Mouse (Mus musculus) stomach, embryonic 15.5 days (tissue): ENCODE results near the gene Slc24a2. TPM values are rescaled to one million over a fixed set of nuclear protein-coding genes. Genes with fewer than 3 reads are reported as not detected.

Experiments
- ATAC-seq: fragments of 200-750 bp; cut with Nextera tagmentation; 2 replicates; pipeline ENCODE4 v1.8.0; 2017; ENCODE audit warnings: low read depth, moderate number of reproducible peaks, moderate TSS enrichment; ENCODE audit not compliant: insufficient read depth, low FRiP score
- H3K27ac ChIP-seq: fragments of 300-500 bp; sonication (generic); 2 replicates; pipeline ENCODE4 v1.5.1; 2015; ENCODE audit warnings: mild to moderate bottlenecking, inconsistent platforms
- H3K27me3 ChIP-seq: fragments of 300-500 bp; sonication (generic); replicated peaks from 2 replicates; pipeline ENCODE4 v1.6.1; 2015; ENCODE audit warnings: inconsistent platforms
- H3K36me3 ChIP-seq: fragments of 300-500 bp; sonication (generic); 2 replicates; pipeline ENCODE4 v1.6.1; 2015; ENCODE audit warnings: inconsistent platforms
- H3K4me1 ChIP-seq: fragments of 300-500 bp; sonication (generic); 2 replicates; pipeline ENCODE4 v1.6.1; 2015; ENCODE audit warnings: inconsistent platforms
- H3K4me2 ChIP-seq: fragments of 300-500 bp; sonication (generic); 2 replicates; pipeline ENCODE4 v1.6.1; 2015; ENCODE audit warnings: mild to moderate bottlenecking, inconsistent platforms
- H3K4me3 ChIP-seq: fragments of 300-500 bp; sonication (generic); replicated peaks from 2 replicates; pipeline ENCODE4 v1.5.1; 2015; ENCODE audit warnings: inconsistent platforms
- H3K9ac ChIP-seq: fragments of 300-500 bp; sonication (generic); 2 replicates; pipeline ENCODE4 v1.6.1; 2015; ENCODE audit warnings: inconsistent platforms
- H3K9me3 ChIP-seq: fragments of 300-500 bp; sonication (generic); 2 replicates; pipeline ENCODE4 v1.6.1; 2016; ENCODE audit warnings: inconsistent platforms
- WGBS: fragments of 180-500 bp; shearing (Covaris S2); methylation state at CpG from one replicate; pipeline ENCODE4 v1.1.7; 2015; 5-methylcytosine and 5-hydroxymethylcytosine counted together
- polyA plus RNA-seq: library from polyadenylated mRNA; unstranded; fragments of >200 nt; fragmentation: Nextera tagmentation; extraction: Ambion mirVana; gene quantifications from 2 replicates; pipeline ENCODE4 v1.2.1, GENCODE M21; 2015

Slc24a2 gene
- polyA plus RNA-seq, 1 experiment from 2014 or later, result 0.10 TPM

DNA sequence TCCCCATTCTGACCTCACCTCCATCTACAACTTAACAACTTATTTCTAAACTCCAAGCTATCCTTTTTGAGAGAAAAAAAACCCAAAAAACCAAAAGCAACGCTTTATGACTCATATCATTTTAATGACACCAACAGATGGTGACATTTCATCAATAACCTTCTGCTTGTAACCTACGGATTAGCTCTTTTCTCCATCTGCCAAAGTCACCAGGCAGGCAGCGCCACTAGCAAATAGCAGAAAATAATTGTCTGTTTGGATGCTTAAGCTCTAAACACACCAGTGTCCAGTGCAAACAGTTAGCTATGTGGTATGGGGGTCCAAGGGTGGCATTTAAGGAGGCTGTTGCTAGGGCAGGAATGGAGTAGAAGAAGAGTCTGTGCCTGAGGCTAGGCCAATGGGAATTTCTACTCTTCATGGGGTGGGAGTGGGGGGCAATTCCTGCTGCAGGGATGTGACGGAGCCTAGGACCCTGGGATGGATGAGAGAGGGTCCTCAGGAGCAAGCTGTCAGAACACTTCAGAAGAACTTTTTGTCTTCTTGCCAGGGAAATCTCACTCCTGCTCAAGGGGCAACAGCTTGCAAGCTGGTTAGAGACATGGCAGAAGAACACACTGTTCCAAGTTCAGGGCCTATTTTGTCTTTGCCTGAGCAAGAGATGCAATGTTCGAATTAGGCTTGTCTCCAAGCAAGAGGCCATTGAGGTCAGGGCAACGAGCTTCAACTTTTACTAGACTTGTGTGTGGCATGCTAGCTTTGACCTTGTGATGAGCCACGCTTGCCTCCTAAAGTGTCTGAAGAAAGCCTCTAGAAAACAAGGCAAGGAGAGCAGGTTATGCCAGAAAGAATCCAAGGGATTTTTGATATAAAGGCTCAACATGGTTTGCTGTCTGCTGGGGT, 216.3 kb downstream of the Slc24a2 start:
- no peak overlapping the region for H3K4me2 ChIP-seq
- no peak overlapping the region for H3K9ac ChIP-seq
- H3K27ac ChIP-seq, result no peak overlapping the region
- H3K4me3 ChIP-seq, result no peak overlapping the region
- no peaks in the 10 kb centered on the region for H3K4me1 ChIP-seq
- H3K36me3 ChIP-seq, result no peaks in the 10 kb centered on the region
- H3K9me3 ChIP-seq, result no peaks in the 10 kb centered on the region
- H3K27me3 ChIP-seq, result no peaks in the 10 kb centered on the region
- ATAC-seq, result no peak
- 78% methylated on average over 7 of the region's 7 CpGs for WGBS

DNA sequence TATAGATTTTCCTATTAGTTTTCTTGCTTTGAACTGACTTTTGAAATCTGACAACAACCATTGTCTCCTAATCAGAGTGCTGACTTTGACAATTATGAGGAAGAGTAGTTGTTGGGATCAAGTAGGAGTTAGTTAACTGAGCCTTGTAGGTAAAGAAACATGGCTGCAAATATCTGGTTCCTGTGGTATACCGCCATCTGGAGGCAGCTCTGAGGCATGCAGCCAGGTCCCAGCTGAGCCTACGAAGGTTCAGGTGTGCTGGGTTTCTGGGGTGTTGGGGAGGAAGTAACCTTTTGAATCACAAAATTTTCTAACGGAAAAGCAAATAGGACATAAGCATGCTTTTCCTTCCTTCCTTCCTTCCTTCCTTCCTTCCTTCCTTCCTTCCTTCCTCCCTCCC, 237.8 kb downstream of the Slc24a2 start:
- Histone ChIP-seq H3K27ac (no peak overlapping the region), H3K27me3 (no peaks in the 10 kb centered on the region), H3K9me3 (no peaks in the 10 kb centered on the region), H3K36me3 (no peaks in the 10 kb centered on the region), H3K4me1 (no peaks in the 10 kb centered on the region), H3K4me3 (no peak overlapping the region), H3K9ac (no peak overlapping the region), H3K4me2 (no peak overlapping the region)
- ATAC-seq, result no peak
- 61% methylated on average over 3 of the region's 3 CpGs for WGBS

DNA sequence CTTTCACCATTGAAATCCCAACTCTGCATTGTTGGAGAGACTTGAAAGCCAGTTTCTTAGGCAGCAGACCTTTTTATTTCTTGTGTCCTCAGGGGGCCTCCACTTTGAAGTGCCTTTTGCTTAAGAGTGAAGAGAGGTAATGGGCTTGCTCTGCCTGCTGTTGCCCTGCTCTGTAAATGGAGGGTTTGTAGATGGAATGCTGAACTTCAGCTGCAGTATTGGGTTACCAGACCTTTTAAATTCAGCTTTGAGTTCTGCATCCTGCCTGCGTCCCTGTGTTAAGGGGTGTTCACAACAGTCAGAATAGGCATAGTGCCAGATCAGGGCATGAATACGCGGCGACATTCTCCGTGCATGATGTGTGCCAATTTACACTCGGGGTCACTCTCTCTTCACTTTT, 241.0 kb downstream of the Slc24a2 start:
- Histone ChIP-seq H3K4me3 (no peak overlapping the region), H3K9me3 (no peaks in the 10 kb centered on the region), H3K4me2 (no peak overlapping the region), H3K9ac (no peak overlapping the region), H3K4me1 (no peaks in the 10 kb centered on the region), H3K27me3 (no peaks in the 10 kb centered on the region), H3K27ac (no peak overlapping the region), H3K36me3 (no peaks in the 10 kb centered on the region)
- no peak for ATAC-seq
- 64% methylated on average over 6 of the region's 6 CpGs for WGBS

DNA sequence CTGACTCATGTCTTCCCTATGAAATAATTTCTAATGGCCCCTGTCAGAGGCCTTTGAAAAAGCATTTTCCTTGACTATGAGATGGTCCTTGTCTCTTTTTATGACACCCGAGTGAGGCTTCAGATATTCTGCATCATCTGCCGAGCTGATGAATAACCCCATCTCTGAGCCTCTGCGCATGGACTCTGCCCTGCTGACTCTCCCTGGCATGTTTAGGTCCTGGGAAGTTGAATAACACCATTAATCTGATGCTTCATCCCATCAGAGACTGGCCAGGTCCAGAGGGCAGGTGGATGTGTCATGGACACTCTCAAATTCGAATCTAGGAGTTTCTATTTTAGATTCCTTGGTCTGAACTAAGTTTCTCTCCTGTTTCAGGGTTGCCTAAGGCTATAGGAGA, 242.4 kb downstream of the Slc24a2 start:
- H3K9me3 ChIP-seq, result no peaks in the 10 kb centered on the region
- 71% methylated on average over 4 of the region's 4 CpGs for WGBS
- H3K27ac ChIP-seq, result no peak overlapping the region
- no peak overlapping the region for H3K4me2 ChIP-seq
- H3K4me1 ChIP-seq, result no peaks in the 10 kb centered on the region
- H3K27me3 ChIP-seq, result no peaks in the 10 kb centered on the region
- no peak for ATAC-seq
- no peaks in the 10 kb centered on the region for H3K36me3 ChIP-seq
- no peak overlapping the region for H3K4me3 ChIP-seq
- H3K9ac ChIP-seq, result no peak overlapping the region

DNA sequence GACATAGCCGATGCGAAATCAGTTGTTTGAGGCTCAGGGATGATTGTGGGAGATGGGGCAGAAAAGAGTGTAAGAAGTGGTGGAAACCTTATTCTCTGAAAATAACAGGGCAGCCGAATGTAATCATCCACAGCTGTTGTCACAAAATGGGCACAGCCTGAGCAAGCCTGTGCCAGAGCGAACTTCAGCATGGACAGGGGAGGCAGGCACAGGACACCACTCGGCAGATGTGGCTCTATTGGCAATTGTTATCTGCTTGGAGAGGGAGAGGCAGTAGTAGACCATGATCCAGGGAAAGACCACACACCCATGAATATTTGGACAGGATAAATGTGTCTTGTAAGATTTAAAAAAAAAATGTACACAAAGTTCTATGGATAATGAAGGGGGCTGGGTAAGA, 253.0 kb downstream of the Slc24a2 start:
- WGBS, result 75% methylated on average over 5 of the region's 5 CpGs
- no peaks in the 10 kb centered on the region for H3K4me1 ChIP-seq

DNA sequence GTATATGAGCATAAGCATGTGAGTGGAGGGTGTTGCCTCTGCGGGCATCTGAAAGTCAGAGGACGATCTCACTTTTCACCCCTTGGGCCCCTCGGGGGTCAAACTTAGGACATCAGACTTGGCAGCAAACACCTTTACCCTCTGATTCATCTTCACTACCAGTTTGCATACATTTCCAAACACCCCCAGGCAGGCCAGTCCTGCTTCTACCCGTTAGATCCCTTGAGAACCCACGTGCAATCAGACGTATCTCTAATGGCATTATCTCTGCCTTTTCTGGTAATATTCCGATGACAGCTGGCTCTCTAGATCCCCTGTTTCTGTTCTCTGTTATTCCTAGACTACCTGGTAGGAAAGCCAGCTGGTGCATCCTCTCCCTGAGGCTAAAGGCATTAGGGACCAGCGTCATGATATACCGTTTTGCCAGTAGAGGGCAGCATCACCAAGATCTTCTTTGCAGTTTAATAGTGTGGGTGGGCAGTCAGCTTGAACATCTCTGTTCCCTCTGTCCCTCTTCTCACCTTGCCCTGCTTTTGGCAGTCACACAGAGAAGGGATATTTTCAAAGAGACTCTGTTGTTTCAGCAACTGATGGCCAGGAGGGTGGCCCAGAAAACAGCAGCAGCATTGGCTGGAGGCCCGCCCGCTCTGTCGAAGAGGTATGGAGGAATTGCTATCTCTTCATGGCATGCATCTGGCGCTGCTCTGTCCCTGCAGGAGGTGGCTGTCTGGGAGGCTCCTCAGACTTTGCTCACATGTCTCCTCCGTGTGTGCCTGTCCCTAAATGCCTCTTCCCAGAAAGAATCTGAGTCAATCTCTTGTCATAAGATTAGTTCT, 272.5 kb downstream of the Slc24a2 start:
- 0 out of 2 replicates have a peak, but pooled peaks cover 3% of the 10 kb centered on the region for H3K4me1 ChIP-seq
- 43% methylated on average over 14 of the region's 14 CpGs for WGBS
- no peak overlapping the region for H3K4me3 ChIP-seq
- no peaks in the 10 kb centered on the region for H3K9me3 ChIP-seq
- no peaks in the 10 kb centered on the region for H3K27me3 ChIP-seq
- no peaks in the 10 kb centered on the region for H3K36me3 ChIP-seq
- ATAC-seq, result 0 out of 2 replicates have a peak, but pooled peaks have one; percentile 43
- H3K9ac ChIP-seq, result no peak overlapping the region
- H3K27ac ChIP-seq, result no peak overlapping the region
- H3K4me2 ChIP-seq, result no peak overlapping the region

More for the DNA sequence above, 253.0 kb downstream of the Slc24a2 start:
- no peak for ATAC-seq
- Histone ChIP-seq H3K4me2 (no peak overlapping the region), H3K27me3 (no peaks in the 10 kb centered on the region), H3K27ac (no peak overlapping the region), H3K4me3 (no peak overlapping the region), H3K9me3 (no peaks in the 10 kb centered on the region), H3K36me3 (no peaks in the 10 kb centered on the region), H3K9ac (no peak overlapping the region)

DNA sequence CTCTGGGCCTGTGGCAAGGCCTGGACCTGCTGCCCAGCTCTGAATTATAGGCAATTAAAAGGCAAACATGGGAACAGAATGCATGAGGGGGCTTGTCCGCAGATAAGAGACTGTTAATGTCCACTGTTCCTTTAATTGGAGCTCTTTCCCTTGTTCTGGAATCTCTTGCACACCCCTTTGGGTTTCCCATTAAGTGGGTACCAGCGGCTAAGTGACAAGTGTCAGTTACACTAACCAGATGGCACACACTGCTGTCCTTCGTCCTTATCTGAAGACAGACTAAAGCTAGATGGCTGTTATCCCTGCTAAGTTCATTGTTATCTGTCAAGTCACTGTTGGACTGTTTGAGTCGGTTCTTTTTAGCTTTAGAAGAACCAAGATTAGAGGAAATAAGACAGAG, 274.8 kb downstream of the Slc24a2 start:
- Histone ChIP-seq H3K9ac (no peak overlapping the region), H3K9me3 (no peaks in the 10 kb centered on the region), H3K4me3 (no peak overlapping the region), H3K27ac (no peak overlapping the region), H3K36me3 (no peaks in the 10 kb centered on the region), H3K27me3 (no peaks in the 10 kb centered on the region), H3K4me2 (no peak overlapping the region), H3K4me1 (0 out of 2 replicates have a peak, but pooled peaks cover 3% of the 10 kb centered on the region)
- WGBS, result 53% methylated on average over 4 of the region's 4 CpGs
- no peak for ATAC-seq

DNA sequence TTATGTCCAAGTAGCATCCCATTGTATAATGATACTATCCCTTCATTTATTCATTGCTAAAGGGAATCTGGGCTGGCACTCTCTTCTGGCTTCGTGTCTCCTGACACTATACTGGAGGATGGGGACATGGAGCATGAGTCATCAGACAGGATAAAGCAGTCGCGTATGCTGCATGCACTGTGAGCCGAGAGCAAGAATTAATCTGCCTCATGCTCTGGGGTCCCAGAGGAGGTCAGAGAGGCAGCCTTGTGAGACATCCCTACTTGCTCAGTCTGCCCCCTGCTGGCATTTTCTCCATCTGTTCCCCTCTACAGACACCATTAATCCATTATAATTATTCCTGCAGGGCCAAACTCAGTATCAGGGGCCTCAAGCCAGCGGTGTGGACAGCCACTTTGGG, 276.8 kb downstream of the Slc24a2 start:
- ATAC-seq, result no peak
- 49% methylated on average over 5 of the region's 5 CpGs for WGBS

DNA sequence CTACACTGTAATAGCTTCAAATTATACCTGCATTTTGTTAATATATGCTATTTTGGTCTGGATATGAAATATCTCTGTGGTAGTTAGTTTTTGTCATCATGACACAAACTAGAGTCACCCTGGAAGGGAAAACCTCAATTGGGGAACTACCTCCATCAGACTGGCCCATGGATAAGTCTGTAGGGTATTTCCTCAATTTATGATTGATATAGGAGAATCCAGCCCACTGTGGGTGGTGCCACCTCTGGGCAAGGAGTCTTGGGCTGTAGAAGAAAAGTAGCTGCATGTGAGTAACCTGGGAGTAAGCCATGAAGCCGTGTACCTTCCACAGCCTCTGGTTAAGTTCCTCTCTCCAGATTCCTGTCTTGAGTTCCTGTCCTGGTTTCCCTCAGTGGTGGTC, 281.5 kb downstream of the Slc24a2 start:
- no peak for ATAC-seq
- Histone ChIP-seq H3K9ac (no peak overlapping the region), H3K4me1 (no peaks in the 10 kb centered on the region), H3K27me3 (no peaks in the 10 kb centered on the region), H3K9me3 (no peaks in the 10 kb centered on the region), H3K36me3 (no peaks in the 10 kb centered on the region), H3K4me3 (no peak overlapping the region), H3K27ac (no peak overlapping the region), H3K4me2 (no peak overlapping the region)
- WGBS, result 80% methylated on average over 1 of the region's 1 CpGs

More for the DNA sequence above, 276.8 kb downstream of the Slc24a2 start:
- 0 out of 2 replicates have a peak, but pooled peaks cover 3% of the 10 kb centered on the region for H3K4me1 ChIP-seq
- H3K4me2 ChIP-seq, result no peak overlapping the region
- H3K36me3 ChIP-seq, result no peaks in the 10 kb centered on the region
- no peaks in the 10 kb centered on the region for H3K27me3 ChIP-seq
- H3K4me3 ChIP-seq, result no peak overlapping the region
- no peak overlapping the region for H3K27ac ChIP-seq
- no peak overlapping the region for H3K9ac ChIP-seq
- H3K9me3 ChIP-seq, result no peaks in the 10 kb centered on the region

DNA sequence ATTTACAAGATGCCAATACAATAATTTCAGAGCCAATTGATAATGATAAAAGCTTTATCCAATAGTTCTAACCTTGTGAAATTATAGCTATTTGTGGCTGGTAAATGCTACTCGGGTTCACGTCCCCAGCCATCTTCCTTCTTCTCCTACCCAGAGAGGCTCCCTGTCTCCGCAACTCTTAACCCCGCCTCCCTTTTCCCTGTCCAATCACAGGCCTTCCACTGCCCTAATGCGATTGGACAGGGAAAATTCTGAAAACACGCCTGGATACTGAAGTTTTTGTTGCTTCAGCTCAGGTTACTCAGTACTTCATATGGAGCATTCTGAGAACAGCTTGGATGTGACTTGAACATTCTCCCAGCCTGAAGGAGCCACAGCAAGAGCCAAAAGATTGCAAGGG, 287.0 kb downstream of the Slc24a2 start:
- no peak overlapping the region for H3K9ac ChIP-seq
- H3K36me3 ChIP-seq, result no peaks in the 10 kb centered on the region
- WGBS, result 46% methylated on average over 6 of the region's 6 CpGs
- no peak for ATAC-seq
- H3K27ac ChIP-seq, result no peak overlapping the region
- no peak overlapping the region for H3K4me2 ChIP-seq
- H3K27me3 ChIP-seq, result no peaks in the 10 kb centered on the region
- no peaks in the 10 kb centered on the region for H3K9me3 ChIP-seq
- no peaks in the 10 kb centered on the region for H3K4me1 ChIP-seq
- no peak overlapping the region for H3K4me3 ChIP-seq

DNA sequence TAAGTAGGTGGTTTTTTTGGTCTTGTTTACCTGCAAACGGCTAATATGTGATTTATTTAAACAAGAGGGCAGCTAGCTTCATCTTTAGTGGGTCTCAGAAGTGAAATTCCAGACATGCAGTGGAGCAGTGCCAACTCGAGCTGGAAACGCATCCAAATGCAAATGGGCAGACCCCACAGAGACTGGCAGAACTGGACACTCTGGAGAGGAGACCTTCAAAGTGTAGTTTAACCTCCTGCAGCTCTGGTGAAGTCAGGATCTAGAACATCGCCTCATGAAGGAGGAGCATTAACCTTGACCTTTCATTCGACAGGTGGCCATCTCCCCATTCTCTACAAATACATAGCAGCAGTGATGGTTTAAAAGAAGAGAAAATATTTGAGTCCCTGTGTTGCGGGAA, 287.6 kb downstream of the Slc24a2 start:
- no peaks in the 10 kb centered on the region for H3K36me3 ChIP-seq
- no peaks in the 10 kb centered on the region for H3K27me3 ChIP-seq
- no peak overlapping the region for H3K4me2 ChIP-seq
- no peak overlapping the region for H3K4me3 ChIP-seq
- no peaks in the 10 kb centered on the region for H3K4me1 ChIP-seq
- no peak overlapping the region for H3K9ac ChIP-seq
- no peaks in the 10 kb centered on the region for H3K9me3 ChIP-seq
- no peak for ATAC-seq
- H3K27ac ChIP-seq, result no peak overlapping the region
- WGBS, result 78% methylated on average over 6 of the region's 6 CpGs

DNA sequence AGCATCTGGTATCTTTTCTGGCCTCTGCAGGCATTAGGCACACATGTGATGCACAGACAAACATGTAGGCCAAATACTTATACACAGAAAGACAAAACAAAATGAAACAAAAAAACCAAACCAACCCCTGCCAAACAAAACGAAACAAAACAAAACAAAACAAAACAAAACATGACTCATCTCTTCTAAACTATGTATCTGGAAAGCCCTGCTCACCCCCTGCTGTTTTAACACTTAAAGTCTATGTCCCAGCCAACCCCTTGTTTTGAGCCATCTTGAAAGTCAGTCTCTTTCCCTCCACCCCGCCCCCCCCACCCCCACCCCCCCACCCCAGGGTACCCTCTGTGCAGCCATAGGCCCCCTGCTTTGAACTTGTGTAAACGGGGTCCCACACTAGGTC, 293.6 kb downstream of the Slc24a2 start:
- H3K36me3 ChIP-seq, result no peaks in the 10 kb centered on the region
- no peaks in the 10 kb centered on the region for H3K9me3 ChIP-seq
- H3K27ac ChIP-seq, result no peak overlapping the region
- no peak overlapping the region for H3K4me3 ChIP-seq
- ATAC-seq, result no peak
- no peaks in the 10 kb centered on the region for H3K4me1 ChIP-seq
- WGBS, result 65% methylated on average over 3 of the region's 3 CpGs
- no peaks in the 10 kb centered on the region for H3K27me3 ChIP-seq
- no peak overlapping the region for H3K4me2 ChIP-seq
- no peak overlapping the region for H3K9ac ChIP-seq
